Comparison of ENCODE assay signal across 19 mouse cellular contexts in genomic region chr3:87635514-87635913, GRCm38 (mm10). TPM values are rescaled to one million over a fixed set of nuclear protein-coding genes. Genes with fewer than 3 reads are reported as not detected.
DNase-seq lines count a peak whose midpoint lies in the region; ATAC-seq lines count a peak whose summit lies in the region.
"Had no signal": no experiment of that assay in that cellular context is flagged by ENCODE, and none has a peak within 500 bp of the region (broad histone marks: within the 10 kb centered on the region; RNA-seq: fewer than 3 reads in every experiment).

No protein-coding gene starts in this region.

- H3K27me3 ChIP-seq in hindbrain, embryonic 13.5 days: no peaks in the 10 kb centered on the region
- H3K27me3 ChIP-seq in hindbrain, embryonic 14.5 days (ENCODE audit: control insufficient read depth, insufficient read depth, low read length): no peaks in the 10 kb centered on the region
- H3K27me3 ChIP-seq: CH12.LX; heart, embryonic 15.5 days; intestine, embryonic 15.5 days had no signal

- peak overlapping the region; percentile 40; the same call in 1 of the 2 replicates for H3K27ac ChIP-seq in hindbrain, embryonic 13.5 days
- no peak overlapping the region for H3K27ac ChIP-seq in hindbrain, embryonic 14.5 days
- H3K27ac ChIP-seq: heart, adult 2 months; heart, embryonic 15.5 days; hindbrain, postnatal 0 days; intestine, embryonic 15.5 days had no signal

- H3K4me1 ChIP-seq in hindbrain, embryonic 13.5 days (replicated peaks): peaks cover 10% of the 10 kb centered on the region
- H3K4me1 ChIP-seq in hindbrain, embryonic 14.5 days (replicated peaks; ENCODE audit: control insufficient read depth, insufficient read depth, low read length): no peaks in the 10 kb centered on the region

- peak; percentile 33 for DNase-seq in cerebellum, adult 9-10 months
- DNase-seq in cerebellum, adult 8-10 months: no peak
- no peak for DNase-seq in hindbrain, embryonic 14.5 days (ENCODE audit: low spot score)
- DNase-seq in cerebellum, postnatal 10 days: peak; percentile 48 to 55
- peak; percentile 25 to 32 for DNase-seq in cerebellum, postnatal 36 days
- DNase-seq in MN1 (ENCODE audit: low spot score): no peak
- DNase-seq: adrenal gland, adult 2 months; adrenal gland, postnatal 25 days; gastrocnemius, postnatal 10 days; heart, adult 2 months; heart, postnatal 36 days; kidney, adult 18-20 months had no signal

- H3K9ac ChIP-seq in hindbrain, embryonic 13.5 days: no peak overlapping the region
- no peak overlapping the region for H3K9ac ChIP-seq in hindbrain, embryonic 14.5 days
- H3K9ac ChIP-seq: heart, embryonic 15.5 days; intestine, embryonic 15.5 days had no signal

- no peaks in the 10 kb centered on the region for H3K9me3 ChIP-seq in hindbrain, embryonic 13.5 days
- H3K9me3 ChIP-seq in hindbrain, embryonic 14.5 days (ENCODE audit: control insufficient read depth, low read length): no peaks in the 10 kb centered on the region
- H3K9me3 ChIP-seq: heart, embryonic 15.5 days; intestine, embryonic 15.5 days had no signal

- no peak overlapping the region for H3K4me3 ChIP-seq in hindbrain, embryonic 13.5 days
- H3K4me3 ChIP-seq in hindbrain, embryonic 14.5 days (replicated peaks; ENCODE audit: low read length): no peak overlapping the region
- H3K4me3 ChIP-seq: heart, adult 2 months; heart, embryonic 15.5 days; intestine, embryonic 15.5 days had no signal

- no peak for ATAC-seq in hindbrain, embryonic 13.5 days (ENCODE audit: low FRiP score)
- ATAC-seq in hindbrain, embryonic 14.5 days (ENCODE audit: low FRiP score): no peak
- ATAC-seq: forebrain, embryonic 16.5 days; hindbrain, postnatal 0 days; intestine, embryonic 15.5 days had no signal

- WGBS in hindbrain, embryonic 13.5 days: 71% methylated on average over 4 of the region's 4 CpGs
- 71% methylated on average over 4 of the region's 4 CpGs for WGBS in hindbrain, embryonic 14.5 days

- no peaks in the 10 kb centered on the region; the same call in 1 of the 2 replicates for H3K36me3 ChIP-seq in hindbrain, embryonic 13.5 days
- H3K36me3 ChIP-seq in hindbrain, embryonic 14.5 days (replicated peaks; ENCODE audit: control insufficient read depth, insufficient read depth): no peaks in the 10 kb centered on the region
- H3K36me3 ChIP-seq: heart, embryonic 15.5 days; intestine, embryonic 15.5 days had no signal

- H3K4me2 ChIP-seq in hindbrain, embryonic 13.5 days: no peak overlapping the region
- no peak overlapping the region for H3K4me2 ChIP-seq in hindbrain, embryonic 14.5 days (replicated peaks)
- H3K4me2 ChIP-seq: heart, embryonic 11.5 days; heart, embryonic 15.5 days; intestine, embryonic 15.5 days had no signal

RNA-seq across cellular contexts. Expression of gene Arhgef11, which starts 18.2 kb away (rescaled TPM):
- 22.8 and 24.6 TPM in 2 replicates for polyA plus RNA-seq in hindbrain, embryonic 13.5 days (2015; fragmentation: Nextera tagmentation; extraction: Ambion mirVana)
- 27.0 and 28.0 TPM in 2 replicates for polyA plus RNA-seq in hindbrain, embryonic 14.5 days (2014; fragmentation: Nextera tagmentation; extraction: Ambion mirVana)

Comparison
In these comparisons a context has a peak if more than half of its experiments do, and no peak if none do; other contexts are left out.
1. DNase-seq: peak in cerebellum, adult 9-10 months (single experiment), cerebellum, postnatal 10 days (2 of 2) and cerebellum, postnatal 36 days (2 of 2); none in cerebellum, adult 8-10 months (single experiment), hindbrain, embryonic 14.5 days (single experiment) and MN1 (single experiment).